Mouse (Mus musculus) embryonic facial prominence, embryonic 15.5 days (tissue): ENCODE measurements around the gene AL607142.1. TPM values are rescaled to one million over a fixed set of nuclear protein-coding genes. Genes with fewer than 3 reads are reported as not detected.

ENCODE experiments used
- ATAC-seq: fragments of 200-750 bp; cut with Nextera tagmentation; 2 replicates; pipeline ENCODE4 v1.8.0; 2017; ENCODE audit warnings: low read depth, moderate TSS enrichment; ENCODE audit not compliant: insufficient number of reproducible peaks, low FRiP score, low TSS enrichment
- H3K27ac ChIP-seq: fragments of 300-500 bp; sonication (generic); replicated peaks from 2 replicates; pipeline ENCODE4 v1.5.1; 2015; ENCODE audit warnings: mild to moderate bottlenecking, inconsistent platforms
- H3K27me3 ChIP-seq: fragments of 300-500 bp; sonication (generic); 2 replicates; pipeline ENCODE4 v1.6.1; 2015; ENCODE audit warnings: inconsistent platforms
- H3K36me3 ChIP-seq: fragments of 300-500 bp; sonication (generic); 2 replicates; pipeline ENCODE4 v1.6.1; 2015; ENCODE audit warnings: mild to moderate bottlenecking, inconsistent platforms
- H3K4me1 ChIP-seq: fragments of 300-500 bp; sonication (generic); 2 replicates; pipeline ENCODE4 v1.6.1; 2015; ENCODE audit warnings: inconsistent platforms
- H3K4me2 ChIP-seq: fragments of 300-500 bp; sonication (generic); replicated peaks from 2 replicates; pipeline ENCODE4 v1.6.1; 2015; ENCODE audit warnings: mild to moderate bottlenecking, inconsistent platforms
- H3K4me3 ChIP-seq: fragments of 300-500 bp; sonication (generic); replicated peaks from 2 replicates; pipeline ENCODE4 v1.5.1; 2015; ENCODE audit warnings: mild to moderate bottlenecking, inconsistent platforms
- H3K9ac ChIP-seq: fragments of 300-500 bp; sonication (generic); 2 replicates; pipeline ENCODE4 v1.6.1; 2015; ENCODE audit warnings: inconsistent platforms
- H3K9me3 ChIP-seq: fragments of 300-500 bp; sonication (generic); replicated peaks from 2 replicates; pipeline ENCODE4 v1.6.1; 2016; ENCODE audit warnings: inconsistent platforms
- WGBS: fragments of 180-500 bp; shearing (Covaris S2); methylation state at CpG from one replicate; pipeline ENCODE4 v1.1.7; 2015; 5-methylcytosine and 5-hydroxymethylcytosine counted together
- polyA plus RNA-seq: library from polyadenylated mRNA; unstranded; fragments of >200 nt; fragmentation: Nextera tagmentation; extraction: Ambion mirVana; gene quantifications from 2 replicates; pipeline ENCODE4 v1.2.1, GENCODE M21; 2015

AL607142.1 gene
- polyA plus RNA-seq, 1 experiment from 2014 or later: not detected

GRCm38 (mm10) chr4:120057529-120057928 lies 7.3 kb upstream of the AL607142.1 start:
- H3K4me1 ChIP-seq: no peaks in the 10 kb centered on the region
- H3K36me3 ChIP-seq: no peaks in the 10 kb centered on the region
- no peaks in the 10 kb centered on the region for H3K9me3 ChIP-seq
- H3K27me3 ChIP-seq: no peaks in the 10 kb centered on the region
- 79% methylated on average over 8 of the region's 8 CpGs for WGBS
- ATAC-seq: no peak
- H3K9ac ChIP-seq: no peak overlapping the region
- no peak overlapping the region for H3K4me3 ChIP-seq
- H3K4me2 ChIP-seq: no peak overlapping the region
- H3K27ac ChIP-seq: no peak overlapping the region

DNA sequence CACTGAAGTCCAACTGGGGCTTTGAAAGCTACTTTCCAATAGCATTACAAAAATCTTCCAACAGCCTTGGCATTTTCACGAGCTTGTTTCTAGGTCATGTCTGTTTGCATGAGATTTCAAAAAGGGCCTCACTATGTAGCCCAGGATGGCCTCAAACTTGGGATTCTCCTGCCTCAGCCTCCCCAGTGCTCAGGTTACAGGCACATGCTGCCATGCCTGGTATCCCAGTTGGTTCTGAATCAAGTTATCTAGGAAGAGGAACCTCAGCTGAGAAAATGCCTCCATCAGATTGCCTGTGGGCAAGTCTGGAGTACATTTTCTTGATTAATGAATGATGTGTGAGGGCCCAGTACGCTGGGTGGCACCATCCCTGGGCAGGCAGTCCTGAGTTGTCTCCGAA lies 6.6 kb upstream of the AL607142.1 start:
- no peaks in the 10 kb centered on the region for H3K4me1 ChIP-seq
- H3K4me2 ChIP-seq: no peak overlapping the region
- ATAC-seq: no peak
- no peaks in the 10 kb centered on the region for H3K27me3 ChIP-seq
- H3K27ac ChIP-seq: no peak overlapping the region
- no peaks in the 10 kb centered on the region for H3K9me3 ChIP-seq
- H3K4me3 ChIP-seq: no peak overlapping the region
- no peaks in the 10 kb centered on the region for H3K36me3 ChIP-seq
- 85% methylated on average over 3 of the region's 3 CpGs for WGBS
- no peak overlapping the region for H3K9ac ChIP-seq

- ATAC-seq: no peak
- Histone ChIP-seq H3K4me1 (no peaks in the 10 kb centered on the region), H3K9me3 (no peaks in the 10 kb centered on the region), H3K9ac (no peak overlapping the region), H3K36me3 (no peaks in the 10 kb centered on the region), H3K4me2 (no peak overlapping the region), H3K4me3 (no peak overlapping the region), H3K27ac (no peak overlapping the region), H3K27me3 (no peaks in the 10 kb centered on the region)
- WGBS: 77% methylated on average over 10 of the region's 10 CpGs
These were observed 6.0 kb upstream of the AL607142.1 start for GRCm38 (mm10) chr4:120058794-120059193.

- Histone ChIP-seq H3K27ac (no peak overlapping the region), H3K4me1 (no peaks in the 10 kb centered on the region)
- ATAC-seq: no peak
These were observed 3.1 kb upstream of the AL607142.1 start for GRCm38 (mm10) chr4:120061727-120062126.

DNA sequence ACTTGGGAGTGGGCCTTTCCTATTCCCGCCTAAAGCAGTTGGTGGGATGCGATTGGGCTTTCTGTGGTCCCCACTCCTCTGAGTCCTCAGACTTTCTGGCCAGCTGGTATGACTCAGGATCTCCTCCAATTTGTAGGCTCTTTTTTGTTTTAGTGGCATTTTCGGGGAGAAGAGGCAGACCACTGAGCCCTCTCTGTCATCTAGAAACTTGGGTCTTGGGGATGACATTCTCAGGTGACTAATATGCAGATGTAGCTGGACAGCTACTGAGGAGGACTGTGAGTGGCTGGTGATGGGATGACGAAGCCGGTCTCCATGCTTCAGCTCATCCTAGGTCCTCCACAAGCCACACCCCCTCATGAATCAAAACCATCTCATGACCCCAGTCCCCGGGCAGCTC lies 2.6 kb upstream of the AL607142.1 start:
- Histone ChIP-seq H3K4me3 (no peak overlapping the region), H3K9ac (no peak overlapping the region), H3K9me3 (no peaks in the 10 kb centered on the region), H3K4me2 (no peak overlapping the region), H3K36me3 (no peaks in the 10 kb centered on the region), H3K27me3 (no peaks in the 10 kb centered on the region), H3K4me1 (no peaks in the 10 kb centered on the region), H3K27ac (no peak overlapping the region)
- ATAC-seq: no peak
- WGBS: 77% methylated on average over 6 of the region's 6 CpGs

More at GRCm38 (mm10) chr4:120061727-120062126, 3.1 kb upstream of the AL607142.1 start:
- Histone ChIP-seq H3K9ac (no peak overlapping the region), H3K27me3 (no peaks in the 10 kb centered on the region), H3K9me3 (no peaks in the 10 kb centered on the region), H3K4me3 (no peak overlapping the region), H3K4me2 (no peak overlapping the region), H3K36me3 (no peaks in the 10 kb centered on the region)
- whole genome bisulfite sequencing: 91% methylated on average over 6 of the region's 6 CpGs

DNA sequence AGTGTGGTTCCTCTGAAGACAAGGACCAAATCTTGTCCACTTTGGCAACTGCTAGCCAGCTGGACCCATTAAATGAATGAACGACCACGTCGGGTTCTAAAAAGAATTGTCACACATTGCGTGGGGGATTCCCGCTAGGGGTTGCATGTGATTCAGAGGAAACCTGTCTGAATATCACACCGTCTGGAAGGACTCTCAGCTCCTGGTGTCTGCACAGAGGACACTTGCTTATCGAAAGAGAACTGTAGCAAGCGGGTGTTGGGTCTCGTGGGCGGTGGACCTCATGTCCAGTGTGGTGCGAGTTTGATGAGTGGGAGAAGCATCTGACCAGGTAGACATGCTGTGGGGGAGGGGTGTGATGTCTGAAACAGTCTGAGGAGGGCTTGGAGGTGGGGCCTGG lies 2.0 kb upstream of the AL607142.1 start:
- 91% methylated on average over 11 of the region's 11 CpGs for WGBS
- ATAC-seq: no peak

GRCm38 (mm10) chr4:120063353-120064124 lies 1.3 kb upstream of the AL607142.1 start:
- no peak overlapping the region for H3K27ac ChIP-seq
- H3K27me3 ChIP-seq: no peaks in the 10 kb centered on the region
- WGBS: 83% methylated on average over 20 of the region's 20 CpGs
- no peaks in the 10 kb centered on the region for H3K9me3 ChIP-seq
- ATAC-seq: no peak
- H3K36me3 ChIP-seq: no peaks in the 10 kb centered on the region
- no peak overlapping the region for H3K4me2 ChIP-seq
- no peaks in the 10 kb centered on the region for H3K4me1 ChIP-seq
- H3K9ac ChIP-seq: no peak overlapping the region
- no peak overlapping the region for H3K4me3 ChIP-seq

More for the DNA sequence above, 2.0 kb upstream of the AL607142.1 start:
- H3K27ac ChIP-seq: no peak overlapping the region
- H3K4me1 ChIP-seq: no peaks in the 10 kb centered on the region
- no peak overlapping the region for H3K4me3 ChIP-seq
- no peaks in the 10 kb centered on the region for H3K9me3 ChIP-seq
- H3K4me2 ChIP-seq: no peak overlapping the region
- no peak overlapping the region for H3K9ac ChIP-seq
- H3K27me3 ChIP-seq: no peaks in the 10 kb centered on the region
- no peaks in the 10 kb centered on the region for H3K36me3 ChIP-seq

DNA sequence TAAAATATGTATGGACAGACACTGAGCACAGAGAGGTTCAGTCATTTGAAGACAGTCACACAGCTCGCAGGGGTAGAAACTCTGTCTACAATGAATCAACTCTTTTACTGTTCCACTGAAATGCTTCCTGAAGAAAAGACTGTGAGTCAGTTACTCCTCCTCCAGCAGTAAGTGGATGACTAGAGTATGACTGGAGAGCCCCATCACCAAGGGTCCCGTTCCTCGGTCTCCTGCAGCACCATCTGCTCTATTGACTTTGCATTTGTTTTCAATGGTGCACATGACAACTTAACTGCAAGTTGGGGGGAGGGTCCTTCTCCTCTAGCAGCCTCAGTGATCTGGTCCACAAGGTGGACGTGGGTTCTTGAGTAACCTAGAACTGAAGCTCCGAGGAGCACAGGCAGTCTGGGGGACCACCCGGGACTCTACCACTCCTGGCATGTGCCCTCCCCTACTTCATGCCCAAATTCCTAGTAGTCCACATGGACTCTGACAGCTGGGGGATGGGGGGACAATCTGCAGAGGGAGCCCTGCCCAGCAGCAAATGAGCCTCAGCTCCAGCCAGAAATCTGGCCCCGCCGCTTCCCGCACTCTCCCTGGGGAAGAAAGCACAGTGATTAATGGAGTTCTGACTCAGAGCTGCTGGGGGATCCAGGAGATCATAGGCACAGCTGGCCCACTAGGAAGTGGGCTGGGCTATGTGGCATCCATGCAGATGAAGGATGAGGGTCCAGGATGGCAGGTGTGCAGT lies 2.2 kb downstream of the AL607142.1 start:
- Histone ChIP-seq H3K36me3 (no peaks in the 10 kb centered on the region), H3K9ac (no peak overlapping the region), H3K4me2 (no peak overlapping the region), H3K4me3 (no peak overlapping the region), H3K27ac (no peak overlapping the region), H3K4me1 (no peaks in the 10 kb centered on the region), H3K27me3 (no peaks in the 10 kb centered on the region), H3K9me3 (no peaks in the 10 kb centered on the region)
- ATAC-seq: no peak
- WGBS: 77% methylated on average over 9 of the region's 9 CpGs

DNA sequence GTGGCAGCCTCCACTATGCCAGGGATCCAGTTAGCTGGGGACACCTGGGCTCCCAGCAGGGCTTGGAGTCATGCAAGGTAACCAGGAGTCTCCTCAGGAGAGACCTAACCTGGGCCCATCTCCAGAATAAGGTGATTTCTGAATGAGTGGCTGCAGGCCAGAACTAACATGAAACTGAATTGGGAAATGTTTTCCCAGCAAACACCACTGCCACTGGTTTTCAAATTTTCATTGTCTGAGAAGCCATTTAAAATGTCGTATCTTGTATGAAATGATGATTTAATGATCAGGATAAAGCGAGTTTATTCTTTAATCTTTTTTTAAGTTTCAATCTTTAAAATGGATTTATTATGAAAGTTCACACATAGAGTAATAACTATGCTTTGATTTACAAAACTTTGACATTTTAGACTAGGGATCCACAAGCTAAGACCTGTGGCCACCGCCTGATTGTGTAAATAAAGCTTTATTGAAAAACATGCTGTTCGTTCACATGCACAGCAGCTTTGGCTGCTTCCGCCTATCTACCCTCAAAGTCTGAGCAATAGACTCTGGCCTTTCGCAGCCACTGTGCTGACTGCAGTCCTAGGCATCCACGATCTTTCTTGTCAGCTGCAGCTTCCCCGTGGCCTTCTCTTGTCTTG lies 2.9 kb downstream of the AL607142.1 start:
- 86% methylated on average over 8 of the region's 8 CpGs for WGBS
- H3K4me2 ChIP-seq: no peak overlapping the region
- no peak overlapping the region for H3K27ac ChIP-seq
- H3K4me1 ChIP-seq: no peaks in the 10 kb centered on the region
- H3K9ac ChIP-seq: no peak overlapping the region
- no peak for ATAC-seq
- H3K27me3 ChIP-seq: no peaks in the 10 kb centered on the region
- no peaks in the 10 kb centered on the region for H3K9me3 ChIP-seq
- H3K36me3 ChIP-seq: no peaks in the 10 kb centered on the region
- H3K4me3 ChIP-seq: no peak overlapping the region

DNA sequence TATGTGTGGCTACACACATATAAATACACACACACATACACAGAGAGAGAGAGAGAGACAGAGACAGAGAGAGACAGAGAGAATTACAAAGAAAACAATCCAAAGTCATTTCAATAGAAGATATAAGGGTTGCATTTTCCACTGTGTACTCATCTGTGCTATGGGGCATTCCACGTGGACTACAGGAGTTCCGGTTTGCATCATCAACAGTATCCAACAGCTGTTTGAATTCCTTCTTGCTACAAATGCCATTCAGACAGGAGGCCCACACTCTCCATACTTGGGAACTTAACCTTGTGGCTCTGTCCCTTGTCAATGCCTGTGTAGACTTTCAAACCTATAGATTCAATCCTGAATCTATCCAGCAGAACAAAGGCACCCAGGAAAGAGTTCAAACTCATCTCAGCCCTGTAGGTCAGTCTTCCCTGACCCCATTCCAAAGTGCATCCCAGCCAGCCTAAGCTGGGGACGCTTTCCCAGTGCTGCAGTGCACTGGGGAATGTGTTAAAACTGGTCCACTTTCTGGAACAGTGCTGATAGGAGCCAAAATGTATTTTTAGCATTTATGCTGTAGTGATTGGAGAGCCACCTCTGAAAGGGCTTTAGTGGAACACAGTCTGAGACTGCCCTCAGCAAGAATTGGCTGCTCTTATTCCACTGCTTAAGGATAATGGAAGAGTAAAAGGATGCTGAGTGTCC lies 4.2 kb downstream of the AL607142.1 start:
- Histone ChIP-seq H3K27me3 (no peaks in the 10 kb centered on the region), H3K9me3 (no peaks in the 10 kb centered on the region), H3K4me1 (0 out of 2 replicates have a peak, but pooled peaks cover 4% of the 10 kb centered on the region), H3K36me3 (no peaks in the 10 kb centered on the region), H3K4me3 (no peak overlapping the region), H3K4me2 (no peak overlapping the region), H3K9ac (no peak overlapping the region), H3K27ac (no peak overlapping the region)
- no peak for ATAC-seq
- WGBS: 61% methylated on average over 3 of the region's 3 CpGs

DNA sequence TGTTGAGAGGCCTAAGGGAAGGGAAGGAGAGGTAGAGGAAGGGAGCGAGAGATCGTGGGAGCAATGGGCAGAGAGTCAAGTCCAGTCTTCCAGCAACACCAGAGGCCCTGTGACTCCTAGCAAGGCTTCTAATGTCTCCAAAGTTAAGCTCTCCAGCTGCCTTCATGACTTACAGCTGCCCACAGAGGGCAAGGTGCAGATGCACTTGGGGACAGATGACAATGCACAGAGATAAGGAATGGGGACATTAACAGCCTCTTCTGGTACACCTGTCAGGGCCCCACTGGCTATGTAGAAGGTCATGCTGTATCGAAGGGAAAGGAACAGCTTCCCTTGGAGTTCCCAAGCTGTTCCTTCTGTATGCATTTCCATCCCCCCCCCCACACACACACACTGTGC lies 4.8 kb downstream of the AL607142.1 start:
- no peak for ATAC-seq
- Histone ChIP-seq H3K36me3 (no peaks in the 10 kb centered on the region), H3K9me3 (no peaks in the 10 kb centered on the region), H3K4me1 (0 out of 2 replicates have a peak, but pooled peaks cover 4% of the 10 kb centered on the region), H3K27me3 (no peaks in the 10 kb centered on the region), H3K9ac (no peak overlapping the region), H3K4me3 (no peak overlapping the region), H3K27ac (no peak overlapping the region), H3K4me2 (no peak overlapping the region)
- WGBS: 87% methylated on average over 3 of the region's 3 CpGs
